Mouse (Mus musculus): Measurements from ENCODE around the gene Xxylt1. TPM values are rescaled to one million over a fixed set of nuclear protein-coding genes. Genes with fewer than 3 reads are reported as not detected.
A peak's percentile ranks its signal among the peaks of the same experiment; 100 is the strongest.

The Xxylt1 gene
- polyA plus RNA-seq, 3 experiments from 2014 or later: 5.3 to 17.0 (median 16.5) TPM

- ATAC-seq: peak; percentile 71
These were observed 133.0 kb downstream of the Xxylt1 start for GRCm38 (mm10) chr16:30948216-30948615.

- no peak for ATAC-seq
These were observed 136.3 kb downstream of the Xxylt1 start for GRCm38 (mm10) chr16:30944886-30945285.

GRCm38 (mm10) chr16:30943919-30944318 is 137.3 kb downstream of the Xxylt1 start:
- ATAC-seq: no peak

DNA sequence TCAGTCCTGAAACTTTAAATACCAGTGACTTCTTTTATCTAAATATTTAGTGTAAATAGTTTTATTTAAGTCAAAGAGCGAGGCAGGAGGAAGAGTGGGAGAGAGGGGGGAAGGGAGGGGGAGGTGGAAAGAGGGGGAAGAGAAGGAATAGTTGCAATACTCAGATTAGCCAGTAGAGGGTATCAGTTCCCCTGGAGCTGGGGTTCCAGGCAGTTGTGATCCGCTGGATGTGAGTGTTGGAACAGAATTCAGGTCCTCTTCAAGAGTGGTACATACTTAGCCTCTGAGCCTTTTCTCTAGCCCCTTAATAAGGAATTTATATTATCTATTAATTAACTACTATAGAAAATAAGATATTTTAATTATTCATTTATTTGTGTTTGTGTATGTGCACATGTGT is 140.5 kb downstream of the Xxylt1 start:
- no peak for ATAC-seq

DNA sequence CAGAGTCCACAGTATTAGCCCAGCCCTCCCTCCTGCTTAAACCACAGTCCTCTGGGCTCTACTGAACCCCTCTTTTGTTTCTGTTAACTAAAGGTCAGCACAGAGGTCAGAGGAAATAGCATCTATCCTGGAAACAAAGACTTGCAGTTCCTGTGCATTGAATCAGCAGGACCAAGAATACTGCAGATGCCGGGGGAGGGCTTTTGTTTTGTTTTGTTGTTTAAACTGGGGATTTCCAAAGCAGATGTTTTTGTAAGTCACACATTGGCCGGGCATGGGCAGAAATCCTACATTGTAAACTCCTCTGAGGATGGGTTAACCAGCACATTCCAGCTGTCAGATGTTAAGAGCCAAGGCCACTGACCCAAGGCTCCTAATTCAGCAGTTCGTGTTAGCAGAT is 141.3 kb downstream of the Xxylt1 start:
- ATAC-seq: no peak

DNA sequence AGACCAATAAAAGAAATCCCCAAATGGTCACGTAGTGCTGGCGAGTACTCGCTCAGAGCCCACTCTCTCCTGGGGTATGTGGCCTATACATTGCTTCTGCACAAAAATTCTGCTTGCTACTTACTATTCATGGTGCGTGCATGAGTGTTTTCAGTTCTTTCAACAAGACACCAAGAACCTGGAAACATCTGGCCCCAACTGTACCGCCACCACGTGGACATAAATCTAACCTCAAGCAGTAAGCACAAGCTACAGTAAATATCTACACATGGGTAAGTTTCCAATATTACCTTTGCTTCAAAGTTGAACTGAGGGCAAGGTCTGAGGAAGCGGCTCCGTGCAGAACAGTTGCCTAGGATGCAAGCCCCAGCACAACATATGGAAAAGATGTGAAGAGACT is 142.0 kb downstream of the Xxylt1 start:
- no peak for ATAC-seq

- ATAC-seq: no peak
These were observed 142.6 kb downstream of the Xxylt1 start for GRCm38 (mm10) chr16:30938664-30939063.

- ATAC-seq: no peak
These were observed 143.6 kb downstream of the Xxylt1 start for GRCm38 (mm10) chr16:30937665-30938064.

DNA sequence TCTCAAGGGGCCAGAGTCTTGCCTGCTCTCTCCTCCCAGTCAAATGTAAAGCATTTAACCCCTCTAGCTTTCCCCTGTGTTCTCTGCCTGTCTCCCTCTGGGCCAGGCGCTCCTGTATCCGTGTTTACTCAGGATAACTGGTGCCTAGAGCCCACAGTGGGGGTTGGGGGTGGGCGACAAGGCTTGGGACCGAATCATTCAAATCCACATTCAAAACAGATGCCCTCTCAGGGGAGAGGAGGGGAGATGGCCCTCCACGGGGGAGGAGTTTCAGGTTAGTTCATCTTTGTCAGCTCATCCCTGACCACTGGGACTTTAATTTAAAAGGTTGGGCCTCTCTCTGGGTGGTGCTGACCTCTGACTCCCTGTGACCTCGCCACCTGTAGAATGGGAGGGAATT is 144.8 kb downstream of the Xxylt1 start:
- no peak for ATAC-seq

- no peak for ATAC-seq
These were observed 145.2 kb downstream of the Xxylt1 start for GRCm38 (mm10) chr16:30936012-30936461.

DNA sequence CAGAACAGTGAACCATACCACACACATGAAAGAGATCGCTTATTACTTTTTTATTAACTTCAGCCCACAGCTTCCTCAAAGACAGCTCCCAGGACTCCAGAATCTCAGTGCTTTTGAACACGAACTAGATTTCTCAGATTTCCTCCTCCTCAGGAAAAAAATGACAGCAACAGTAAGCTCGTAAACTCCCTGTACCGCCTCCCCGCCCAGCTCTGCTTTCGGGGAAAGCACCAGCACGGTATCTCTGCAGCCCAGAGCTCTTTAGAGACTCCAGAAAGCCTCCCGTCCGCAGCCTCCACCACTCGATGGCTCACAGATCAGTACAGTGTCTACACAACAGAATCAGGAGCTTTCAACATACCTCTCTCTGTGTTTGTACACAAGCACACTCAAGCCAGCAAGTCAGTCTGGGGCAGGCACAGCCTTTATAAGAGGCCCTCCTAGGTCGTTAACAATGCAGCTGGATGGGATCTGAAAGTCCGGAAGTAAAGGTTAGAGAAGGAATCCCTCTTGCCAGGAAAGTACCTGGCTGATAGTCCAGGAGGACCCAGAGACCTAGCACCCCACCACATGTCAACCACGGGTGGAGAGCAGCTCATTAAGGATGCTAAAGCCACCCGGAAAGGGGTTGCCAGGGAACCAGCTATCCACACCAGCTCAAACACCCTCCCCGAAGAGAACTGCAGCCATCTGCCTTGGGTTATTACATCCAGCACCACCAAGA is 146.1 kb downstream of the Xxylt1 start:
- ATAC-seq: peak; percentile 38

DNA sequence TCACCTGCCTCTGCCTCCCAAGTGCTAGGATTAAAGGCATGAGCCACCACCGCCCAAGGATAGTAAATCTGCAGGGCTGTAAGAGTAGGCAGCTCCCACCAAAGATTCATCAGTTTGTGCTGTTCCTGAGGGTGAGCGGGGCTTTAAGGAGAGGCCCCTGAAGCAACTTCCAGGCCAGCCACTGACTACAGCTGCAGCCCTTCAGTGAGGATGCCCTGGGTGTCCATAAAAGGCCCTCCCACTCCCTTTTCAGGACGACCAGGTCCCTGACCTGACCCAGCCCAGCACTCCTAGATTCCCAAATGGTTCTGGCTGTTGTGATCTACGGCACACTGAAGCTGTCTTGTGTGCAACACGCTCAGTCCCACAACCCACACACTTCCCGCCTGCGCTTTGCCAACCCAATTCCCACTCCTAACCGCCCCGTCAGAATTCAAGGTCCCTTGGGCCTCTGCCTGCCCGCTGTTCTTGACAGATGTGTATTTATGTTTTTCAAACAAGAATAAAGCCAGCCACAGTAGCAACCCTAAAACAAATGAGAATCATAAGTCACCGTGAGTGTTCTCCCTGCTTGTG is 146.9 kb downstream of the Xxylt1 start:
- ATAC-seq: no peak

DNA sequence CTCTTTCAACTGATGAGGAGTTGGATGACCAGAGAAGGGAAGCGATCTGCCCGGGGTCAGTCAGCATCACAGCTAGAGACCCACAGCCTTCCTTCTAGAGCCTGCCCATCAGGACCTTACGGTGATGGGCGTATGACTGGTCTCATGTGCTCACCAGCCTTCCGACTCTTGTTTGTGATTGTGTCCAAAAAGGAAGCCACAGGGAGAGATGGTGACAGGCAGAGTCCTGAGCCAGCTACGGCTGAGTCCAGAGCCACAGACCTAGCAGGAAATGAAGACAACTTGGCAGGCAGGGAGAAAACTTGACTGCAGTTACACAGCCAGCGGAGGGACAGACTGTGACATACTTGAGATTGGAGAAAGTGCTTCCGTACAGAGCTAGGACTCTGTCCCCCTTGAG is 147.9 kb downstream of the Xxylt1 start:
- ATAC-seq: no peak

DNA sequence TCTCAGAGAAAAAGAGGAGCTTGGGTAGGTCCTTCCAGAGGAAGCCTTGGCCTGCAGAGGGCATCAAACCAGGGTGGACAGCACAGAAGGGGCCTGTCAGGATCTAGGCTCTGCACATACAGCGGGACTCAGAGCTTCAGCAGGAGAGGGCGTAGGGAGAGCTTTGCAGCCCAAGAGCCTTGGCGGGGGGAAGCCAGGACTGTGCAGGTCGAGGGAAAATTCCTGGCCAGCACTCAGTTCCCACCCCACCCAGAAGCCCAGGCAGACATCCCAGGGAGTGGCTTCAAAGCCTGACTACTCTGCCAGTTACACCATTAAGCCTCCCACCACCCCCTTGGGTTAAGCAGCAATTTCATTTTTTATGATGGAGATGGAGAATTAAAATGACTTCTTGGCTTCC is 148.4 kb downstream of the Xxylt1 start:
- ATAC-seq: no peak

DNA sequence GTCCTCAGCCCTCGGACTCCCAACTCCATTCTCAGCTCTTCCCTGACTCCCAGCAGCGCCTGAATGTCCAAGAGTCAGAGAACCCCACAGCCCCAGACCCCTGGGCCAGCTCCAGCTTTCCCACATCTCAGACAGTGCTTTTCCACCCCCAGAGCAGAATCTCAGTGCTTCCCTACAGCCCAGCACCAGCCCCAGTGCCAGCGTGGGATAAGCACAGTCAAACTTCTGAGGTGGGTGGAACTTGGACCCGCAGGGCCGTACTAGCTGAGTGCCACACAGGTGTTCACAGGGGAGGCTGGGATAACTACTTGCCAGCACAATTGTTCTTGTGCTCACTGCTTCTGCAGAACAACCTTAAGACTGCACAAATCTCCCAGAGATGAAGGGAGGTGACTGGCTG is 149.0 kb downstream of the Xxylt1 start:
- ATAC-seq: no peak

DNA sequence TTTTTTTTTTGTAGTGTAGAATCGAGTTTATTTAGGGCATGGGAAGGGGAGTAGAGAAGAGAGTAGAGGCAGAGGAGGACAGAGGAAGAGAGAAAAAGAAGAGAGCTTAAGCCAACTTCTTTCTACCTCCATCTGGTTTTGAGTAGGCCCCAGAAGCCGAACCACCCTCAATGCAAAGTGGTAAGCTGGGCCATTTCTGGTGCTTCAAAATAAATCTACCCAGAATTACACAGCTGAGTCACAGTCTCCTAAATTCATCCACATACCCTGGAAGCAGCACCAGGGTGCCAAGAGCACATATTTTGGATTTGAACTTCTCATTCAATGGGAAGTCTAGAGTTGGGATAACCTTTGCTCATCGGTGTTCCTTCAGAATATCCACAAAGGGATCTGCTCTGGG is 152.1 kb downstream of the Xxylt1 start:
- no peak for ATAC-seq

DNA sequence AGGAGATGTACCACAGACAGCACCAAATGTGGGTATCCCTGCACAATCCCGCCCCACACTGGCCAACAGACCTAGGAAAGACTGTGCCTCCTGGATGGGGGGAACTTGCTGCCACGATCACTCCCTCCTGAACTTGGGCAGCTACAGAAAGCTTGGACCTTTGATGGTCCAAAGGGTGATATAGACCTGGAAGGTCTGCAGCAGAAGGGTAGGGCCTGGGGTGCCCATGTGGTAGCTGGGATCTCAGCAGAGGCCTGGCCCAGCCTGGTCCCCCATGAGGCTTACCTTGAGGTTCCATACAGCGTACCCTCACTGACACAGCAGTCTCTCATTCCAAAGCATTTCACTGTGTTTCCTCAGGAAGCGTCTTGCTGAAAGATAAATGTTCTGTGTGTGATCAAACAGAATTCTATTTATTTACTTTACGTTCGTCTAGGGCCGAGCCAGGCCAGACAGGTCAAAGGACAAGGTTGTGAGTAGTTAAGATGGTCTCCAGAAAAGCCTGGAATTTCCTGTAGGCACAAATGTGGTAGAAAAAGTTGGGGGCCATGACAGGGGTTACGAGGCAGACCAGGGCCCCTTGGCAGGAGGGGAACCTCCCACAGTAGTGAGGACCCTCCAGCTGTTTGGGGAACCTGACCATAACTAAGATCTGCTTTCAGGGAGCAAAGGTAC is 153.0 kb downstream of the Xxylt1 start:
- ATAC-seq: no peak

- no peak for ATAC-seq
These were observed 155.7 kb downstream of the Xxylt1 start for GRCm38 (mm10) chr16:30925496-30925895.

DNA sequence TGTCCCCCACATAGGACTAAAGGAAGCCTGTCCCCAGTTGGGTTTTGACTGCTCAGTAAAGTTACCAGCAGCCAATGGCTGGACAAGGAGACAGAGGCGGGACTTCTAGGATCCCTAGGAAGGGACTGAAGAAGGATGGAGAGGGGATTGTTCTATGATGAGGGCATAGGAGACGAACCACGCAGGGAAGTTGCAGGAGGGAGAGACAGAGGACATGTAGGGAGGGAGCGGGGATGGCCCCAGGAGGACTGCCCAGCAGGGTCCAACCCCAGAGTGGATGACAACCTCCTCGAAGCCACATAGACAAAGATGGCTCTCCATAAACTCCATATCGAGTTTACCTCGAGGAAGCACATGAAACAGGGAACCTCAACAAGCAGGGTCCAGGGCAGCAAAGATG is 157.3 kb downstream of the Xxylt1 start:
- ATAC-seq: no peak

- no peak for ATAC-seq
These were observed 158.7 kb downstream of the Xxylt1 start for GRCm38 (mm10) chr16:30922548-30922947.

DNA sequence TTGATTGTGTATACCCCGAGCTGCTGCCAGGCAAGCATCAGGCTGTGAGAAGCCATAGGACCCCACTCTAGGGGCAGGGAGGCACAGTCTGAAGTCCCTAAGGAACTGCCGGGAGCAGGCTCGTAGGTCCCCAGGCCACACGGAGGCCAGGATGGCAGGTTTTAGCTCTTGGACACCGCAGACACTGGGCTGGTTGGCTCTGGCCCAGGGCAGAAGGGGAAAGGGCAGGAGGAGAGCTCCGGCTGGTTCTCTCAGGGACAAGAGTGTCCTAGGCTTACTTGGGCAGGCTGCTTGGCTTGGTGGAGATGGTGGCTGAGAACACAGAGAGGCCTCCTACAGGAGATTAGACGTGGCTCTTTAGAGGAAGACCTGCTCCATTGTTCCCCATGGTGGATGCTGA is 162.4 kb downstream of the Xxylt1 start:
- no peak for ATAC-seq

GRCm38 (mm10) chr16:30916931-30917330 is 164.3 kb downstream of the Xxylt1 start:
- no peak for ATAC-seq

- ATAC-seq: no peak
These were observed 165.5 kb downstream of the Xxylt1 start for GRCm38 (mm10) chr16:30915611-30916220.
